Mouse (Mus musculus): ENCODE data around the gene 1110004F10Rik.

GRCm38 (mm10) chr7:116131390-116131789, 92.2 kb downstream of the 1110004F10Rik start:
- TF ChIP-seq POLR2A (IDR thresholded peaks at IDR 0.05; ENCODE audit: insufficient read depth, low read depth, low read length) (no peak), EP300 (IDR thresholded peaks at IDR 0.05; ENCODE audit: insufficient read depth, low read depth, low read length) (no peak), CTCF (IDR thresholded peaks at IDR 0.05) (peak; percentile 43)

Measured in heart, adult 2 months (tissue).